Mouse (Mus musculus): ENCODE data around the gene Mvp. TPM values are rescaled to one million over a fixed set of nuclear protein-coding genes. Genes with fewer than 3 reads are reported as not detected.

Gene Mvp
- polyA plus RNA-seq, 1 experiment from 2014 or later: 4.0 TPM

- Histone ChIP-seq H3K4me3 (replicated peaks; ENCODE audit: low read length) (no peak overlapping the region), H3K9ac (no peak overlapping the region), H3K4me2 (replicated peaks) (no peak overlapping the region), H3K36me3 (replicated peaks; ENCODE audit: control insufficient read depth, insufficient read depth) (peaks cover 89% of the 10 kb centered on the region), H3K27ac (no peak overlapping the region), H3K9me3 (ENCODE audit: control insufficient read depth, low read length) (no peaks in the 10 kb centered on the region), H3K4me1 (replicated peaks; ENCODE audit: control insufficient read depth, insufficient read depth, low read length) (no peaks in the 10 kb centered on the region), H3K27me3 (ENCODE audit: control insufficient read depth, insufficient read depth, low read length) (0 out of 2 replicates have a peak, but pooled peaks cover 10% of the 10 kb centered on the region)
- ATAC-seq (ENCODE audit: low FRiP score): no peak
- WGBS: 32% methylated on average over 19 of the region's 19 CpGs
- no peak for DNase-seq (ENCODE audit: low spot score)
Observed at GRCm38 (mm10) chr7:126963548-126964286, 50.7 kb downstream of the Mvp start.

- WGBS: 87% methylated on average over 4 of the region's 4 CpGs
- 0 out of 2 replicates have a peak, but pooled peaks cover 10% of the 10 kb centered on the region for H3K27me3 ChIP-seq (ENCODE audit: control insufficient read depth, insufficient read depth, low read length)
- H3K27ac ChIP-seq: no peak overlapping the region
- peaks cover 89% of the 10 kb centered on the region for H3K36me3 ChIP-seq (replicated peaks; ENCODE audit: control insufficient read depth, insufficient read depth)
- no peaks in the 10 kb centered on the region for H3K9me3 ChIP-seq (ENCODE audit: control insufficient read depth, low read length)
- ATAC-seq (ENCODE audit: low FRiP score) (no peak), DNase-seq (ENCODE audit: low spot score) (no peak)
- no peak overlapping the region for H3K4me2 ChIP-seq (replicated peaks)
- no peaks in the 10 kb centered on the region for H3K4me1 ChIP-seq (replicated peaks; ENCODE audit: control insufficient read depth, insufficient read depth, low read length)
- H3K4me3 ChIP-seq (replicated peaks; ENCODE audit: low read length): no peak overlapping the region
- no peak overlapping the region for H3K9ac ChIP-seq
Observed at GRCm38 (mm10) chr7:126961965-126962364, 52.5 kb downstream of the Mvp start.

- Histone ChIP-seq H3K9me3 (ENCODE audit: control insufficient read depth, low read length) (no peaks in the 10 kb centered on the region), H3K27ac (no peak overlapping the region), H3K27me3 (ENCODE audit: control insufficient read depth, insufficient read depth, low read length) (0 out of 2 replicates have a peak, but pooled peaks cover 10% of the 10 kb centered on the region), H3K4me3 (replicated peaks; ENCODE audit: low read length) (no peak overlapping the region), H3K9ac (no peak overlapping the region), H3K4me2 (replicated peaks) (no peak overlapping the region), H3K4me1 (replicated peaks; ENCODE audit: control insufficient read depth, insufficient read depth, low read length) (no peaks in the 10 kb centered on the region), H3K36me3 (replicated peaks; ENCODE audit: control insufficient read depth, insufficient read depth) (peaks cover 89% of the 10 kb centered on the region)
- DNase-seq (ENCODE audit: low spot score): no peak
- WGBS: 87% methylated on average over 5 of the region's 5 CpGs
- ATAC-seq (ENCODE audit: low FRiP score): no peak
Observed at GRCm38 (mm10) chr7:126961095-126961494, 53.3 kb downstream of the Mvp start.

DNA sequence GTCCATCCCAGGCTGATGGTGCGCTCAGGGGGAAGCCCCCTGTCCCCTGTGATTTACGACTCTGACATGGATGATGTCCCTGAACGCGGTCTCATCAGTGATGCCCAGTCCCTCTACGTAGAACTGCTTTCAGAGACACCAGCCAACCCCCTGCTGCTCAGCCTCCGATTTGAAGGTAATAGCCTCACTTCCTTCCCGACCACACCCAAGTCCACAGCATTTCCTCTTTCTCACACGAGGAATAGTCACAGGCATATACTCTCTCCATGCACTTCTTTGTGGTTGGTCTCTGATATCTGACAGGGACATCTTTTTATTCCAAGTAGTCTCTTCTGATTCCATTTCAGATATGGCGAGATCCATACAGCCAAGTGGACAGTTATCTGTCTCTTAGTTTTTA is 54.6 kb downstream of the Mvp start:
- Histone ChIP-seq H3K36me3 (replicated peaks; ENCODE audit: control insufficient read depth, insufficient read depth) (peaks cover 86% of the 10 kb centered on the region), H3K27ac (no peak overlapping the region), H3K4me1 (replicated peaks; ENCODE audit: control insufficient read depth, insufficient read depth, low read length) (no peaks in the 10 kb centered on the region), H3K4me3 (replicated peaks; ENCODE audit: low read length) (no peak overlapping the region), H3K27me3 (ENCODE audit: control insufficient read depth, insufficient read depth, low read length) (0 out of 2 replicates have a peak, but pooled peaks cover 10% of the 10 kb centered on the region), H3K9ac (no peak overlapping the region), H3K9me3 (ENCODE audit: control insufficient read depth, low read length) (no peaks in the 10 kb centered on the region), H3K4me2 (replicated peaks) (no peak overlapping the region)
- DNase-seq (ENCODE audit: low spot score) (no peak), ATAC-seq (ENCODE audit: low FRiP score) (no peak)
- 64% methylated on average over 9 of the region's 9 CpGs for WGBS

GRCm38 (mm10) chr7:126955125-126955524 is 59.3 kb downstream of the Mvp start:
- no peaks in the 10 kb centered on the region for H3K9me3 ChIP-seq (ENCODE audit: control insufficient read depth, low read length)
- no peak overlapping the region for H3K27ac ChIP-seq
- H3K27me3 ChIP-seq (ENCODE audit: control insufficient read depth, insufficient read depth, low read length): no peaks in the 10 kb centered on the region
- H3K4me2 ChIP-seq (replicated peaks): no peak overlapping the region
- DNase-seq (ENCODE audit: low spot score) (no peak), ATAC-seq (ENCODE audit: low FRiP score) (no peak)
- no peak overlapping the region for H3K9ac ChIP-seq
- no peak overlapping the region for H3K4me3 ChIP-seq (replicated peaks; ENCODE audit: low read length)
- WGBS: 64% methylated on average over 3 of the region's 3 CpGs
- H3K4me1 ChIP-seq (replicated peaks; ENCODE audit: control insufficient read depth, insufficient read depth, low read length): peaks cover 20% of the 10 kb centered on the region
- peaks cover 62% of the 10 kb centered on the region for H3K36me3 ChIP-seq (replicated peaks; ENCODE audit: control insufficient read depth, insufficient read depth)

- DNase-seq (ENCODE audit: low spot score) (no peak), ATAC-seq (ENCODE audit: low FRiP score) (no peak)
- H3K4me3 ChIP-seq (replicated peaks; ENCODE audit: low read length): peak overlapping the region; percentile 56
- no peaks in the 10 kb centered on the region for H3K27me3 ChIP-seq (ENCODE audit: control insufficient read depth, insufficient read depth, low read length)
- peaks cover 36% of the 10 kb centered on the region for H3K4me1 ChIP-seq (replicated peaks; ENCODE audit: control insufficient read depth, insufficient read depth, low read length)
- no peak overlapping the region for H3K27ac ChIP-seq
- no peaks in the 10 kb centered on the region for H3K9me3 ChIP-seq (ENCODE audit: control insufficient read depth, low read length)
- peak overlapping the region; percentile 78 for H3K9ac ChIP-seq
- WGBS: 1% methylated on average over 8 of the region's 8 CpGs
- H3K4me2 ChIP-seq (replicated peaks): peak overlapping the region; percentile 94
- H3K36me3 ChIP-seq (replicated peaks; ENCODE audit: control insufficient read depth, insufficient read depth): peaks cover 37% of the 10 kb centered on the region
Observed at GRCm38 (mm10) chr7:126952646-126953045, 61.8 kb downstream of the Mvp start.

GRCm38 (mm10) chr7:126951741-126952140 is 62.7 kb downstream of the Mvp start:
- peaks cover 37% of the 10 kb centered on the region for H3K36me3 ChIP-seq (replicated peaks; ENCODE audit: control insufficient read depth, insufficient read depth)
- WGBS: 25% methylated on average over 4 of the region's 4 CpGs
- peak overlapping the region; percentile 94 for H3K4me2 ChIP-seq (replicated peaks)
- no peaks in the 10 kb centered on the region for H3K9me3 ChIP-seq (ENCODE audit: control insufficient read depth, low read length)
- peaks cover 41% of the 10 kb centered on the region for H3K4me1 ChIP-seq (replicated peaks; ENCODE audit: control insufficient read depth, insufficient read depth, low read length)
- H3K27me3 ChIP-seq (ENCODE audit: control insufficient read depth, insufficient read depth, low read length): no peaks in the 10 kb centered on the region
- H3K4me3 ChIP-seq (replicated peaks; ENCODE audit: low read length): peak overlapping the region; percentile 56
- peak overlapping the region; percentile 94 for H3K27ac ChIP-seq
- H3K9ac ChIP-seq: peak overlapping the region; percentile 78
- DNase-seq (ENCODE audit: low spot score): no peak
- no peak for ATAC-seq (ENCODE audit: low FRiP score)

DNA sequence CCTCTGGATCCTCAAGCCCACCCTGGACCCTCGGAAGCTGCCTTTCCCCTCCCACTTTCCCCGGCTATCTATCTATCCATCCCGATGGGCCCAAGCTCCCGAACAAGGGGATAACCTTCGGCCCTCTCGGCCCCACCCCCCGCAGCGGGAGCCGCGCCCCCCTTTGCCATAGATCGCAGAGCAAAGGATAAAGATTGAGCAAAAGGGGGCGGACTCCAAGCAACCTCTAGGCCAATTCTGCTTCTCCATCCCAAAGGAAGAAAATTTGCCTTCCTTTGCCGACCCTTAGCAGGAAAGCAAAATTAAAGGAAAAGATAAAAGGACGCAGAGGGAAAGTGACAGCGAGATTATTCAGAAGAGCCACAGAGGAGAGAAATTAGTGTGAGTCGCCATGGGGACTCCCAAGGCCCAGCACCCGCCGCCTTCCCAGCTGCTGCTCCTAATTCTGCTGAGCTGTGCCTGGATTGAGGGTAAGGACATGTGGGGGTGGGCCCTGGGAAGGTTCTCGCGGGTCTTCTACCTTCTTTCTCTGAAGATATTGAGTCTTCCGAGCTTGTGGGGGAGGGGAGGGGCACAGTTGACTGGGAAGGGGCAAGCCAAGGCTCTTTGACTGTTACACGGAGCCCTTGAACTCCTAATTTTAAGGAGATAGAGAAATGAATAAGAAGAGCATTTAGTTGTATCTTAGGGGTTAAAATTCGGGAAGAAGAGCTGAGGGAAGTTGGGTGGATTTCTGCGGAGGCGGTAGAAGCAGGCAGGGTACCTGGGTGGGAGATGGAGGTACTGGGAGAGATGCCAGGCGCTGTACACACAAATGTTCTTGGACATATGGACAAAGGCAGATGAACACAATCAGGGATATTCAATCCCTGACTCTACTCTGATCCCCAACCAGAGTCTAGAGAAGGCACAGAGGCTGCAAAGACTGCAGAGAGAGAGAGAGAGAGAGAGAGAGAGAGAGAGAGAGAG is 63.5 kb downstream of the Mvp start:
- DNase-seq (ENCODE audit: low spot score): no peak

More for the DNA sequence above, 63.5 kb downstream of the Mvp start:
- peak overlapping the region; percentile 56 for H3K4me3 ChIP-seq (replicated peaks; ENCODE audit: low read length)
- H3K27ac ChIP-seq: peak overlapping the region; percentile 94
- no peaks in the 10 kb centered on the region for H3K9me3 ChIP-seq (ENCODE audit: control insufficient read depth, low read length)
- H3K4me2 ChIP-seq (replicated peaks): peak overlapping the region; percentile 94
- no peaks in the 10 kb centered on the region for H3K27me3 ChIP-seq (ENCODE audit: control insufficient read depth, insufficient read depth, low read length)
- ATAC-seq (ENCODE audit: low FRiP score): peak; percentile 1; the same call in 1 of the 2 replicates
- H3K9ac ChIP-seq: peak overlapping the region; percentile 78
- WGBS: 3% methylated on average over 26 of the region's 26 CpGs
- H3K4me1 ChIP-seq (replicated peaks; ENCODE audit: control insufficient read depth, insufficient read depth, low read length): peaks cover 41% of the 10 kb centered on the region
- peaks cover 36% of the 10 kb centered on the region for H3K36me3 ChIP-seq (replicated peaks; ENCODE audit: control insufficient read depth, insufficient read depth)

Data from hindbrain, embryonic 14.5 days (tissue).